Mouse (Mus musculus): ENCODE measurements around the gene Ipmk.
A peak's percentile ranks its signal among the peaks of the same experiment; 100 is the strongest.
"Not testable (repeated sequence)": the region's sequence is repeated elsewhere in the genome, so short reads cannot be mapped to it uniquely, and the experiment has no call there.

The Ipmk gene

DNA sequence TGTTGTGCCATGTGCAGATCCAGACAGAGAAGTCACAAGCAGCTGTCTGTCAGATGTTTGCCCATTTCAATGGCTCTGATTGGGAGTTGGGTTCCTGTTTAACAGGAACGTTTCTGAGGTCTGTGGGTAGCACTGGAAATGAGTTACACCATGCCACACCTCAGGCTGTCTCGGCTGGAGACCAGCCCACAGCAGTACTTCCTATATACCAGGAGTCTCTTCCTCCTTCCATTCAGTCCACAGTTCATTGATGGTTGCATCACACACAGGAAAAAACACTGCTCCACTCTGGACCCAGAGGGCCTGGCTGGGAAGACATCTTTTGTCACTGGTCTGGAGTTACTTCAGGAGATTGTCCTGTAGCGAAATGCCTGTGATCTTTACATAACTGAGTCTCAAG is 21.9 kb downstream of the Ipmk start:
- DNase-seq (ENCODE audit: low read depth, low spot score): no peak

DNA sequence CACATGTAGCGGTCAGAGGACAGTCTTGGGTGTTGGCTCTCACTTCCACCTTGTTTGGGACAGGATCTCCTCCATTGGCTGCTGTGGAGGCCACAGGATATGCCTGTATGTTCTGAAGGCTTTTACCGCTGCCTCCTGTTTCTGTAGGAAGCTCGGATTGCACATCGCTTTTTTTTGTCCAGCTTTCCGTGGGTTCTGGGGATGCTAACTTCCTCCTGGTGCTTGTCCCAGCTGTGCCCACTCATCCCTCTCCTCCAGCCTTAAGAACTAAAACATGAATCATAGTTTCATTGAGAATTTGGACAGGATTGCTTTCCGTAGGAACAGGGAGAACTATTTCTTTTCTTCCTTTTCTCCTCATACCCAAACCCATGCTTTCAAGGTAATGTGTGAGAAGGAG is 24.3 kb downstream of the Ipmk start:
- DNase-seq (ENCODE audit: low read depth, low spot score): peak; percentile 88

DNA sequence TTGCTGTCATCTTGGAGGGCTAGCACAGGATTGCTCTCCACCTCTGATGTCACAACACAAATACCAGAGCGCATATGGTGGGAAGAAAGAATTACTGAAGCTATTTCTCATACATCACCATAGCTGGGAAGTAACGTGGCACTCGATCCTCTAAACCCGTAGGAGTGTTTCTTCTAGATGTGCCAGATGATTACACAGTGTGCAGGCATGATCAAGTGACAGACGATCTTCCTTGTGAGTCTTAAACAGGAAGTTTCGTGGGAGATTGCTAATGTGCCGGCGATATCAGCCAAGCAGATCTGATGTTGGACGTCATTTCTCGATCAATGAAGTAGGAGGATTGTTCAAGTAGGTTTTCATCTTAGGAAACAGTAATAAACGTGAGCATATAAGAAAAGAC is 26.1 kb downstream of the Ipmk start:
- peak; percentile 60 for DNase-seq (ENCODE audit: low read depth, low spot score)

DNA sequence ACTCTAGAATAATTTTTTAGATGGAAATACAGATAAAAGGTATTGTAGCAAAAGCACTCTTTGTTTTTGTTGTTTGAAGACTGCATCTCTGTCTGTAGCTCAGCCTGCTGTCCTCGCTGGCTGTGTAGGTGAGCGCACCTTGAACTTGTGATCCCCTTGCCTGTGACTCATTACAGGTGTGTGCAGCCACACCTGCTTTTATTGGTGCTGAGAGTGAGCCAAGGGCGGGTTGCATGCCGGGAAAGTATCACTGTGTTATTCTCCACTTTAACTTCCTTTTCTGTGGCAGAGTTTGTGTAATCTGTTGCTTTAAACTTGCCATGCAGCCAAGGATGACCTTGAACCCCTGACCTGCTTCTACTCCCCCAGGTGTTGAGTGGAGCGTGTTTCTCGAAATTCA is 28.5 kb downstream of the Ipmk start:
- no peak for DNase-seq (ENCODE audit: low read depth, low spot score)

DNA sequence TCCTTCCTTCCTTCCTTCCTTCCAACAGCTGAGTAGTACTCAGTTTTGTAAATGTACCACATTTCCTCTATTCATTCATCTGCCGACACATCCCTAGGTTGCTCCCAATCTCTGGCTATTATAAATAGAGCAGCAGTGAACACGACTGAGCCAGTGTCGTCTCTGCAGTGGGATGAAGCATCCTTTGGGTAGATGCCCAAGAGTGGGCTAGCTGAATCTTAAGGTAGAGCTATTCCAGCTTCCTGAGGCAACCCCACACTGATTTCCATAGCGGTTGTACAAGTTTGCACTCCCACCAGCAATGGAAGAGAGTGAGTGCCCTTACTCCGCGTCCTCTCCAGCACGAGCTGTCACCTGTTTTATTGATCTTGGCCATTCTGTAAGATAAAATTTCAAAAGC is 32.8 kb downstream of the Ipmk start:
- DNase-seq (ENCODE audit: low read depth, low spot score): peak; percentile 79

DNA sequence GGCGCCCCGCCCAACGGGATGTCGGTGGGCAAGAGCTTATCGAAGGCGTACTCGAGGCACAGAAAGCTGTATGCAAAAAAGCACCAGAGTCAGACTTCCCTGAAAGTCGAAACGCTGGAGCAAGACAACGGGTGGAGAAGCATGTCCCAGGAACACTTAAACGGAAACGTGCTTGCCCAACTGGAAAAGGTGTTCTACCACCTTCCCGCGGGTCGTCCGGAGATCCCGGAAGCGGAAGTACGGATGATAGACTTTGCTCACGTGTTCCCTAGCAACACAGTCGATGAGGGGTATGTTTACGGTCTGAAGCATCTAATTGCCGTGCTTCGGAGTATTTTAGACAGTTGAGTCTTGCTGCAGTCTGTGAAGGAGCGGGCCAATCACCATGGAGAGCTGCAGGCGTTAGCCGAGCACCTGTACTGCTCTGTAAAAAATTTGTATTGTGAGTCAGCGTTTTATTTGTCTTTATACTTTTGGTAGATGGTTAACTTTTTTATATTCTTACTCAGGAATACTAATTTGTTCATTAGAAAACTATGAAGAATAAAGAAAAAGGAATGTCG is 34.0 kb downstream of the Ipmk start:
- DNase-seq (ENCODE audit: low read depth, low spot score): no peak

DNA sequence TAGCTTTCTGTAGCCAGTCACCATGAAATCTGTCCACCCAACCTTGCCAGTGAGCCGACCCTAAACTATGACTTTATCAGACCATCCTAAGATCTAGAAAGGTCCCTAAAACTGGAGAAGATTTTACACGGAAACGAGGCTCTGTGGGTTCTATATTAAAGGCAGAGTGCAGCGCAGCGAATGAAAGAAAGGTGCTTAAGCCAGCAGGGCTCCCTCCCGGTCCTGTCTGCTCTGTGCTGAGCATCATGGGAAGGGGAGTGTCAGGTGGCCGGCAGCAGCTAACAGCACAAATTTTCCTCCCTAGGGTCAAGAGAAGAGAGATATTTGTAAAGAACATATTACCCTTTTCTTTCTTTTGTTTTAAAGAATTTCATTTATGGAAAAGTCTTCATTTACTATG is 34.5 kb downstream of the Ipmk start:
- DNase-seq (ENCODE audit: low read depth, low spot score): no peak

DNA sequence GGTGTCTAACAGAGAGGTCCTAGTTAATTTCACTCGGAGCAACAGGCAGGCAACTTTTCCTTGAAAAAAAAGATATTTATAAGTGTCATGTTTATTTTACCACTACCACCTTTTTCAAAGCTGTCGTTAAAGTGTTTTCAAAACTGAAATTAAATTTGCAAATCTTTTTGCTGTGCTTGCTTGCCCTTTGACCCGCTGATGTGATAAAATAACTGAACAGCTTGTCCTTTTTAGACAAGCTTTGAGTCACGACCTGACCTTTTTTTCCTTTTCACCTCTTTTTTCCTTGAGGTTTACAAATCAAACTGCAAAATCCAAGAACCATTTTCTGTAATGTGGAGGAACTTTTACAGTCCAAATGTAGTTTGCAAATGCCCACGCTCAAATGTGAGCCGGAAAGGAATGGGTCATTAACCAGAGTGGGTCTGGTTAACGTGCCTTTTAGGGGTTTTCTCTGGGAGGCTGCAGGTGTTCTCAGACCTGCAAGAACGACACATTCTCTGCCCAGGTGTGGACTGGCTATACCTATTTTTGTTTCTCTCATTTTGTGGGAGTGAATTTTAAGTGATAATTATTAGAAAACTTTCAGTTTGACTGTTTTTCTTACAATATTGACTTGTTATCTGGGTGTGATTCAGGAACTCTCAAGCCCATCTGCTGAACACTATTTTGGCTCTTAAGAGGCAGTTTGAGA is 35.4 kb downstream of the Ipmk start:
- no peak for DNase-seq (ENCODE audit: low read depth, low spot score)

DNA sequence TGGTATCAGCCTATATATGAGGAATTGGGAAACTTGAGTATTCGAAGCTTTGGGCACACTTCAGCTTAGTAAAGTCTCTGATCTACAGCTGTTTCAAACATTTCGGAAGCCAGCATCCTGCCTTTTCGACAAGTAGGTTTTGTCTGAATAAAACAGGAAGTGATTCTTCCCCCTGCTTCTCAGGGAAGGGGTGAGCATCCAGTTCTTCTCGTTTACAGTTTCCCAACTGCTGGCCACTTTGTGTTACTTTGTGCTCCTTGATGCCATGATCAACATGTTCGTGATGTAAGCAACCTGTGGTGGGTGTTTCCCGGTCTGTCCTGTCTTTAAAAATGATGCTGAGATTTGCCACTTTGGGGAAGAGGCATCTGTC is 36.0 kb downstream of the Ipmk start:
- not testable (repeated sequence) for DNase-seq (ENCODE audit: low read depth, low spot score)

DNA sequence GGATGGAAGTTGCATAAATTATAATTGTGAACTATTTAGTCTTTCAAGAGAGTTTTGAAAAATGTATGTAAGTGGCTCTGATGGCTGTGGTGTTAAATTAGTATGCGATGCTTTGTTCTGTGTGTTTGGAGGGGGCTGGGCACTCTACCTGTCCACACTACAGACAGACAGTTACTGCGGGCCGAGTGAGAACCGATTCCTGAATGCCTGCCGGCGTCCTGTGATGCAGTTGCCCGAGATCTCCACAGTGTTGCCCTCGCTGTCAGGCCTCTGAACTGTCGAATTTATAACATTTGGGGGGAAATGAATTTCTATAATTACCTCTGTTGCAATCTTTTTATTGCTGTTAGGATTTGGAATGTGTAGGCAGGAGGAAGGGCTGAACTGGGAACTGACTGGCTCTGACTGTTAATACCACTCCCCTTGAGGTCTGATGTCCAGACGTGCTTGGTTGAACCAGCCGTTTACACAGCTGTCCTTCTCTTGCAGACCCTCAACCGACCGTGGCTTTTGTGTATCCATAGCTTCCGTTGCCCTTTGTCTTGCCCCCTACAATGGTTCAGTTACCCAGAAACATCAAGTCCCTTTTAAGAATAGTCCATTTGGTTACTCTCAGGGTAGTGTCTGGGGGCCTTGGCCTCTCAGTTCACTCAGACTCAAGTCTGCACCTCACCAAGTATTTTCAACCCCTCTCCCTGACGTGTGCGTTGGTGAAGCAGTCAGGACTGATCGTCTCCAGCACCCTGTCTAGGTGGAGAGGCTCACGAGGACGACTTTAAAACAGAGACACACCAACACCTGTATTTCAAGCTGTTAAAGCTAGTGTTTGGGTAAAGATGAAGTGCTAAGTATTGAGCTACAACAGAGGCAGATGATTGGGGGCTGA is 36.8 kb downstream of the Ipmk start:
- DNase-seq (ENCODE audit: low read depth, low spot score): no peak

DNA sequence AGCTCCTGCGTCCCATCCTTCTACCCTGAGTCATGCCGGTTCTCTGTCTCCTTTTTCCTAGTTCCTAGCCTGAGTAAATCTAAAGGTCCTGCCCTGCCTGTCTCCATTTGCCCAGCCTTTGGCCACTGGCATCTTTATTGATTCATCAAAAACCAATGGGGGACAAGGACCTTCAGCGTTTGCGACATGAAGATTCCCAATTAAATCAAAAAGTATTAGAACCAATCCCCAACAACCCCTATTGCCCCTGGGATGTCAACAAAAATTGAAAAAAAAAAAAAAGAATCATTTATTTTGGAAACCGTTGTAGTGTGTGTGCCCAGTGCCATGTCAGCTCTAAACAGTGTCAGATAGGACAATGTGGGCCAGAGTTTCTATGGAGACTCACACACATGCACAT is 41.7 kb downstream of the Ipmk start:
- no peak for DNase-seq (ENCODE audit: low read depth, low spot score)

DNA sequence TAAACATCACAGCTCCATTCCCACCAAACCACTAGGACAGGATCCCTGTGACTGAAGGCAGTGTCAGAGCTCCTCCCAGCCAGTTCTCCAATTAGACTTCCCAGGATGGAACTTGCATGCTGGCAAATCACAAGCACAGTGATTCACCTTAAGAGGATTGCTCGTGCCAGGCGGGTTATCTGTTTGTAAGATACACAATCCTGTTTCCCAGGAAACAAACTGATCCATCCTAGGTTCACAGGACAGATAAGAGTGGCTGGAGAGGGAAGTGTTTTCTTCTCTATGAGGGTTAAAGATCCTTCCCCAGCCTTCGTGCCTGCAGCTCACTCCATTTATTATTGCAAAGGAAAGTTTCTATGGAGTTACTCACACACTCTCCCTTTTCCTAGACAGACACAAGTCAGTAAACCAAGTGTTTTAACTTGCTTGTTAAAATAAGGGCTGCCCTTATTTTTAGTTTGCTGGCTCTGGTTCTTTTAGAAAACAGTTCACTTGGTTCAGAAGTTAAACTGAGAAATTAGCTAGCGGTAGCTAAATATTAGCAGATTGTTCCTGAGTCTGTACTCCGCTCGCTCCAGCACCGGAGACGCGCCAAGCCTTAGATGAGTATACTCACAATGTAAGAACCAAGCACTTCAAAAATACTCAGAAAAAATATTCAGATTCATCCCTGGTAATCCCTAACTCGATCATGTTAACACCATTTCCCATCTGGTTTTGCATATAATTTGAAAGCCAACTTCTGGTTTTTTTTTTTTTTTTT is 51.0 kb downstream of the Ipmk start:
- DNase-seq (ENCODE audit: low read depth, low spot score): peak; percentile 9

DNA sequence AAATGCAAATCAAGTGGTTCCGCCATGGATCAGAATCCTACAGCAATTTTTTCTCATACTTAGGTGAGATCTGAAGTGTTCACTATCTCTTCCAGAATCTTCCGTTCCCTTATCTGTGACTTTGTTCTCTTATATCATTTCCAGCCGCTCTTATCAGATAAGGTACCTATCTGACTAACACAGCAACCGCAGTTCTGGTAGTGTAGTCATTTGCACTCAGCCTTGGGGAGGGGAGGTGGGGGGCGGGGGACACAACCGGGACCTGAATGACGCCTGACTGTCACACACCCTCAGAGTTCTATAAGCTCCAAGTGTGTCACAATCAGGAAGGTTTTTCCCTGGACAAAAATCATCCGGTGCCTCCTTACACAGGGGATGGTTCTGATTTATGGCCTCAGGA is 51.8 kb downstream of the Ipmk start:
- no peak for DNase-seq (ENCODE audit: low read depth, low spot score)

DNA sequence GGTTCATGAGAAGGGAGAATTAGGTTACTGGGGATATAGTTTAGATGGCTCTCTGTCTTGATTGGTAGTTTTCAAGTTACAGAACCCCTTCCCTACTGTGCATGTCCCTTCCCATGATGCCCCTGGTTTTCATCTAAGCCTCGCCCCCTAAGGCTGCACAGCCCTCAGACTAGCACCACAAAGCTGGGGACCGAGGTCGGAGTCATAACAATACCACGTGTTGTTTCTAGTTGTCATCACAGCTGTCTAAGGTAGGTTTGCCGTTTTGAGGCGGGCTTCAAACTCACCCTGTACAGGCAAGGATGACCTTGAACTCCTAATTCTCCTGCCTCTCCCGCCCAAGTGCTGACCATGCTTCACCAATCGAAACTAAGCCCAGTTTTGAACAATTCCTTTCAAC is 52.4 kb downstream of the Ipmk start:
- DNase-seq (ENCODE audit: low read depth, low spot score): no peak

DNA sequence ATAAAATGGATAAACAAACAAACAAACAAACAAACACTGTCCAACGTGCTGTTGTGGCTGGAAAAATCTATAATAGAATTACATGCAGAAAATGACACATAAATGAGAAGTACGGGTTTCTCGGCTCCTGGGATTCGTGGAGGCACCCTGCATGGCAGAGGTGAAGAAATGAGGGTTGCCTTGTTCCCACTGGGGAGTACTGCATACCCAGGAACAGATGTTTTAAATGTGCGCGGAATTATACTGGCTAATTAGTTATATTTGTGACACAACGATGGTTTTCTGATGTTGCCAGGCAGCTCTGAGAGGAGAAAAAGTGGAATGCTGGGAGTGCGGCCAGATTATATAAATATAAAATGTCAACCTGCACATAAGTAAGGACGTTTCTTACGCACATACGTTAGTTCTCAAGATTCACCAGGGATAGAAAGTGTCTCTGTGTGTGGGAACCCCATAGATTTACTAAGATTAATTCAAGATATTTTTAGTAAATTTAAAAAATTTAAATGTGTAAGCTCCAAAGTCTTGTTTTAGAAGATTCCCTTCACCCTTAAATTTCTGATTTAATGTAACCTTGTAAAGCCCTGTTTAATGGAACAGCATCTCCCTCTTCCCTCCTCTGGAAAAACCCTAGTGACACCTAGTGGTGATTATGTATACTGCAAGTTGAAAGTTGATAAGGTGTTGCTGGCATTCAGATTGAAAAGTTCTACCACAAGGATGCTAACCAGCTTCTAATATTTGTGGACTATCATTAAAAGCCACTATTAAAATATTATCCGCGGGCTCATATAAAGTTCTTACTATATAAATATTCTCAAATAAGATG is 53.5 kb downstream of the Ipmk start:
- peak; percentile 76 for DNase-seq (ENCODE audit: low read depth, low spot score)

DNA sequence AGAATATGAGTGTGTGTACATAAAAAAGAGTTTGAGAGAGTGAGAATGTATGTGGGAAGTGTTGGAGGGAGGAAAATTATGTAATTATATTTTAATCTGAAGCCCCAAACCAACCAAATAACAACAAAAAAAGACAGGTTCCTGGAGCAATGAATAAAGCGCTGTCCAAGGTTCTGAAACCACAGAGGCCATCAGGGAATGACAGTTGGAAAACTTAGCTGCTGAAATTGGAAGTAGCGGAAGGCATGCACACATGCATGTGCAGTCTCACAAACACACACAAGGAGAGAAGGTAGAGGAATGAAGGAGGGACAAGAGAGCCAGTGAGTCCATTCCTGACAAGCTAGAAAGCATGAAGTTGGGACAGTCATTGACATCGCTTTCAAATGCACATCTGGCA is 56.1 kb downstream of the Ipmk start:
- DNase-seq (ENCODE audit: low read depth, low spot score): no peak

DNA sequence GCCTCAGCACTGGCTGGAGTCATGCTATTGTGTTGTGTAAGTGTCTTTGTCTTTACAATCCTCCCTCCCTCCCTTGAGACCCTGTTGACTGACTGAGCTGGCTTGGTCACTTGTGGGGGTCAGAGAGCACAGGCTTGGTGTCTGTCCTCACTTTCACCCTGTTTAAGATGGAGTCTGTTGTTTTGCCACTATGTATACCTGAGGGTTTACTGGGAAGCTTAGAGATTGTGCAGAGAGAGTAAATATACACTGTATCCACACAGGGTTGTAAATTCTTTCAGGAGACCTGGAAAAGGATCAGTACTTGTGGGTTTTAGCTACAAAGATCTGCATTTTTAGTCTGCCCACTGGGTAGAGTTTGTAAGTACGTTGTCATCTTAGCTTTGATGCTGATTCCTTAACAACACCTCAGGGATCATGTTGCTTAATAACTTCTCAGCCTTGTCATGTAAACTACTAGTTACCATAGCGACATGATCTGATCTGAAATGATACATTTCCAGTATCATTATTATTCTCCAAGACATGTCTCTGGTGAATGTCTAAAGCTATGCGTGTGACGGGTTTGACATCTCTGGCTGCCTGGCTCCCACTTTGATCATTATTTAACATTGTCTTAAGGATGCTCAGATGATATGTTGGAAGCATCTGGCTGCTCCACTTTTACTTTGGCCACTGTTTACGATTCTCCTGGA is 58.1 kb downstream of the Ipmk start:
- DNase-seq (ENCODE audit: low read depth, low spot score): no peak

DNA sequence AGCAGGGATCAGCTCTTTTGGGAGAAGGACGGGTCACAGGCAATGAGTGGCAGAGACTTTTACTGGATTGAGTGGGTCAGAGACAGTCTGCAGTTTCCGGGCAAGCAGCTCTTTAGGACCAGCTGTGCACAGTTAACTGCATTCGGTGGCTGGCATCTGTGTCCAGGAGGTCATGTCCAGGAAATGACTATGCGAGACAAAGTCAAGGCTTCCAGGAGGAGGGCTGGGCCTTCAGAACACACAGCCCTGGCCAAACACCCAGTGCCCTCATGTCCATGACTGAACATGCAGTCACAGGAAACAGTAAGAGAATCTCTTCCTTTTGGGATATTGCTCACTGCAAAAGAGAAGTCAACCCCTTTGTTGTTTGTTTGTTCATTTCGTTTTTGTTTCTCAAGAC is 62.4 kb downstream of the Ipmk start:
- no peak for DNase-seq (ENCODE audit: low read depth, low spot score)

DNA sequence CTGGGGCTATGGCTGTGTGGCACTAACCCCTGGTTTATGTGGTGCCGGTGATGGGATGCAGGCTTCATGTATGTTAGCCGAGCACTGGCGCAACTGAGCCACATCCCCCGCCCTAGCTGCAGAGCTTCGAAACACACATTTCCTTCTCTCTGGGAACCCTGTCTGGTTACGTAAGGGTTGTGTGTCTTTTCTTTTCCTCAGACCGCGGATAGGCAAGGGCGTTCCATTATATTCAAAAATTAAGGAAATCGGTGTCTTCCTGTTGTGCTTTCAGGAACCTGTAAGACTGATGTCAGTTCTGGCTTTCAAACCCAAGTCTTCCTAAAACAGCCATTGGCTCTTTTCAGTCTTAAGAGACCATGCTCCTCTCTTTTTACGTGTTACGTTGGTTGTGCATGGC is 65.8 kb downstream of the Ipmk start:
- DNase-seq (ENCODE audit: low read depth, low spot score): no peak

DNA sequence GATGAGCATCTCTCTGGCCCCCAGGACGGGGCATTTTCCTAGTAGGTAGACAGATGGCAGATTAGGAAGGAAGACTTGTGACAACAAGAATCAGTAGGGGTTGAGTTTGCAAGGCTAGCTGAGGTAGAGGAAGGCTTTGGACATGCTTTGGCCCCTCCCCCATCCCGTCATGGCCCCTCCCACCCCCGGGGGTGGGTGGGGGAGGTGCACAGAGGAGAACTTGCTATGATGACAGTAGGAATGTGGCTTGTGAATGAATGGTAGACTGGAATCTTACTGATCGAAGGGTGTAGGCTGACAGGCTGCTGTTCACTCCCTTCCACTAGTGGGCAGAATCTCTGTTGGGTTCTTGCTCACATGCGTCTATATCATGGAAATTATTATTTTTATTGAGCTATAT is 74.0 kb downstream of the Ipmk start:
- DNase-seq (ENCODE audit: low read depth, low spot score): no peak
